Mouse (Mus musculus): Measurements from ENCODE around the gene Nlrp14. TPM values are rescaled to one million over a fixed set of nuclear protein-coding genes. Genes with fewer than 3 reads are reported as not detected.
"Not testable (repeated sequence)": the region's sequence is repeated elsewhere in the genome, so short reads cannot be mapped to it uniquely, and the experiment has no call there.

Gene Nlrp14
- not detected for total RNA-seq (2021)

GRCm38 (mm10) chr7:107166690-107167089 is at the start of gene Nlrp14:
Nlrp14 (plus strand) TSS chr7:107166990.
- intact Hi-C loops (cut with DNase I) = no loop called here
- no peak for DNase-seq

DNA sequence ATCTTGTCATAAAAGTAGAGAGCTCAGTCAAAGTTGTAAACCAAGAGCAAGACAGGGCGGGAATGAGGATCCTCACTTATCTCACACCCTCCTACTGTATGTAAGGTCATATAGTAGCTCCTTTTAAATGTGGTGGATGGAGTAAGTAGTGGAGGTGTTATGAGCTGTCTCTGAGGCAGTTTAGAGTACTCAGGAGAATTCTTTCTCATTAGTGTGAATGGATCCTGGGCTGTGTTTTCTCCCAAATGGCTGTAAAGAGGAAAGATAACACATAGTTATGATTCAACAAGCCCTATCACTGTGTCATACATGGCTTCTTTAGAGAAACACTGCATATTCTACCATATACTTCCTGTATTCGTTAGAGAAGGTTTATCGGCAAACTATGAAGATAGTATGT is 35.8 kb upstream of the Nlrp14 start, which contains the start of gene Olfr715:
Gene Olfr715, minus strand, starts transcription at position 101 of the 400 bp plus-strand sequence.
- DNase-seq; intact Hi-C loops (cut with DNase I): not testable (repeated sequence)

DNA sequence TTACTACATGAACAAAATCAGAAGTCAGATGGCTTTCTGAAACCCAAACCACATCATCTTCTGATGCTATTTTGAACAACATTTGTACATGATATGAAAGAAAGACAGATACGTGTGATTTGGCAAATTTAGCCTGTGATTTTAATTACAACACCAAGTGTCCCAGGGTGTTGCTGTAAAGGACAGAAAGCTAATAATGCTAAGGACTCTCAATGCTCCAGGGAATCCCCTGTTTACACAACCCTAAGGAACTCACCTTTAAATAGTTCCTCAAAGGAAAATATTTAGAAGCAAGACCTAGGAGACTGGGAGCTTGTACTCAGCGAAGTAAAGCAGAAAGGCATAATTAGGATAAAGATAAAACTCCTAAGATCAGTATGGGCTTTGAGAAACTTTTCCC is 28.8 kb upstream of the Nlrp14 start, which contains the start of gene Olfr716:
Gene Olfr716, plus strand, starts transcription at position 301 of the 400 bp plus-strand sequence.
- intact Hi-C loops (cut with DNase I); DNase-seq: not testable (repeated sequence)

GRCm38 (mm10) chr7:107180406-107180805 is 13.6 kb downstream of the Nlrp14 start:
- no peak for DNase-seq
- intact Hi-C loops (cut with DNase I) = no loop called here

GRCm38 (mm10) chr7:107201817-107202216 is 35.0 kb downstream of the Nlrp14 start:
- peak in 1 of 2 experiments; percentile 5 for DNase-seq
- intact Hi-C loops (cut with DNase I) = no loop called here

GRCm38 (mm10) chr7:107207843-107208242 is 41.1 kb downstream of the Nlrp14 start:
- DNase-seq = no peak

GRCm38 (mm10) chr7:107209204-107209860 is 42.5 kb downstream of the Nlrp14 start, which contains the start of gene Rbmxl2:
Rbmxl2 (plus strand) TSS chr7:107209445.
- intact Hi-C loops (cut with DNase I) = no loop called here
- DNase-seq = peak in 1 of 2 experiments; percentile 0

More at GRCm38 (mm10) chr7:107207843-107208242, 41.1 kb downstream of the Nlrp14 start:
- intact Hi-C loops (cut with DNase I) = no loop called here

- intact Hi-C loops (cut with DNase I) = no loop called here
- peak; percentile 1 to 2 for DNase-seq
Measured at GRCm38 (mm10) chr7:107210126-107210576, 43.4 kb downstream of the Nlrp14 start.

- intact Hi-C loops (cut with DNase I) = loop anchor here (5.0 kb wide), 2 partner anchors 312 to 572 kb away; no protein-coding TSS in a partner anchor
- DNase-seq = peak; percentile 3 to 14
Measured at GRCm38 (mm10) chr7:107215723-107216122, 48.9 kb downstream of the Nlrp14 start.

DNA sequence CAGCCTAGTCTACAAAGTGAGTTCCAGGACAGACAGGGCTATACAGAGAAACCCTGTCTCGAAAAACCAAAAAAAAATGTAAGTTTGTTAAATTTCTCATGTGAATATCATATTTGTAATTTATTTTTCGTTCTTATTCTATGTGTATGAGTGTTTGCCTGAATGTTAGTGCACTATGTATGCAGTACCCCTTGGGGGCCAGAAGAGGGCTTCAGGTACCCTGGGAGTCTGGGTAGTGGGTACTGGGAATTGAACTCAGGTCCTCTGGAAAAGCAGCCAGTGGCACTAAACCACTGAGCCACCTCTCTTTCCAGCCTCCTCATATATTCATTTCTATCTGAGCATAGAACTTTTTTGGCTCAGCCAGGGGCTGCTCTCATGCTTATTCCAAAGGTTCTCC is 50.1 kb downstream of the Nlrp14 start:
- intact Hi-C loops (cut with DNase I) = loop anchor here (5.0 kb wide), 2 partner anchors 310 to 570 kb away; no protein-coding TSS in a partner anchor
- no peak for DNase-seq

GRCm38 (mm10) chr7:107236854-107237253 is 70.1 kb downstream of the Nlrp14 start:
- DNase-seq = no peak
- intact Hi-C loops (cut with DNase I) = no loop called here

GRCm38 (mm10) chr7:107237498-107237897 is 70.7 kb downstream of the Nlrp14 start:
- intact Hi-C loops (cut with DNase I) = no loop called here

GRCm38 (mm10) chr7:107241371-107241883 is 74.6 kb downstream of the Nlrp14 start:
- intact Hi-C loops (cut with DNase I) = no loop called here
- no peak for DNase-seq

More at GRCm38 (mm10) chr7:107237498-107237897, 70.7 kb downstream of the Nlrp14 start:
- DNase-seq = no peak

Other genes starting within 250 kb of the Nlrp14 start
- not detected for gene Olfr709-ps1, start 234.8 kb upstream of the Nlrp14 start, total RNA-seq (2021)
- gene Olfr710, start 218.7 kb upstream of the Nlrp14 start, total RNA-seq (2021) = not detected
- not detected for gene Olfr6, start 203.1 kb upstream of the Nlrp14 start, total RNA-seq (2021)
- gene Olfr711, start 191.5 kb upstream of the Nlrp14 start, total RNA-seq (2021) = not detected
- not detected for gene Olfr2, start 160.9 kb upstream of the Nlrp14 start, total RNA-seq (2021)
- not detected for gene Olfr713, start 135.8 kb upstream of the Nlrp14 start, total RNA-seq (2021)
- not detected for gene Olfr714, start 96.0 kb upstream of the Nlrp14 start, total RNA-seq (2021)
- not detected for gene Olfr17, start 73.8 kb upstream of the Nlrp14 start, total RNA-seq (2021)
- not detected for gene Olfr715b, start 56.6 kb upstream of the Nlrp14 start, total RNA-seq (2021)
- gene Olfr715, start 35.9 kb upstream of the Nlrp14 start, total RNA-seq (2021) = not detected
- not detected for gene Olfr716, start 28.7 kb upstream of the Nlrp14 start, total RNA-seq (2021)
- under 1 TPM; 0.17 to 0.34 TPM for gene Rbmxl2, start 42.5 kb downstream of the Nlrp14 start, total RNA-seq (2021)
- gene Syt9, start 203.7 kb downstream of the Nlrp14 start, total RNA-seq (2021) = under 1 TPM; 0.10 to 0.15 TPM